ENCODE assay signal across 19 mouse cellular contexts in genomic region chr7:55874703-55875102, GRCm38 (mm10). TPM values are rescaled to one million over a fixed set of nuclear protein-coding genes. Genes with fewer than 3 reads are reported as not detected.
DNase-seq lines count a peak whose midpoint lies in the region; ATAC-seq lines count a peak whose summit lies in the region.
"Had no signal": no experiment of that assay in that cellular context is flagged by ENCODE, and none has a peak within 500 bp of the region (broad histone marks: within the 10 kb centered on the region; RNA-seq: fewer than 3 reads in every experiment).

No protein-coding gene starts in this region.

- 0 out of 2 replicates have a peak, but pooled peaks have one; percentile 36 for ATAC-seq in common myeloid progenitor, adult 5-6 weeks (replicated peaks; ENCODE audit: low read depth, poor library complexity, severe bottlenecking)
- ATAC-seq in megakaryocyte progenitor cell, adult 5-6 weeks (replicated peaks; ENCODE audit: poor library complexity), result peak; percentile 39; the same call in 1 of the 2 replicates
- ATAC-seq: activated CD4-positive, CD25-positive, alpha-beta regulatory T cell, adult 4 months; forebrain, embryonic 14.5 days; forebrain, postnatal 0 days; hindbrain, embryonic 16.5 days; intestine, embryonic 15.5 days had no signal

- DNase-seq in heart, adult 11 months, result peak; percentile 84
- DNase-seq in heart, postnatal 14 days, result no peak
- DNase-seq in cerebellum, adult 18-20 months, result no peak
- DNase-seq in spleen, postnatal 4 days (ENCODE audit: low spot score in 2 of 2), result no peak
- DNase-seq: adrenal gland, adult 8-10 months; adrenal gland, postnatal 25 days; B cell, adult 2 months; cerebellum, adult 11-12 months; cerebellum, adult 9-10 months; cerebellum, postnatal 14 days; forebrain, postnatal 0 days; gastrocnemius, postnatal 25 days; heart, postnatal 36 days had no signal

- intact Hi-C loops in heart, postnatal 14 days (cut with DNase I), result no loop called here

RNA-seq across cellular contexts. Expression of gene Cyfip1, which starts 33.2 kb away (rescaled TPM):
- 10 to 100 TPM; 45.7 to 45.9 TPM for total RNA-seq in heart, postnatal 14 days (2021)
- total RNA-seq in common myeloid progenitor, adult 5-6 weeks (2017), result 45.0 and 59.6 TPM in 2 replicates
- 38.7 and 42.8 TPM in 2 replicates for total RNA-seq in megakaryocyte progenitor cell, adult 5-6 weeks (2015)
- total RNA-seq in megakaryocyte progenitor cell, adult 5-6 weeks (2017), result 41.1 and 49.2 TPM in 2 replicates
